Mouse (Mus musculus) hindbrain, embryonic 12.5 days (tissue): ENCODE results near the gene Pidd1. TPM values are rescaled to one million over a fixed set of nuclear protein-coding genes. Genes with fewer than 3 reads are reported as not detected.
"Not testable (repeated sequence)": the region's sequence is repeated elsewhere in the genome, so short reads cannot be mapped to it uniquely, and the experiment has no call there.

Experiments used
- ATAC-seq: fragments of 200-750 bp; cut with Nextera tagmentation; 2 replicates; pipeline ENCODE4 v1.8.0; 2017; ENCODE audit warnings: moderate TSS enrichment; ENCODE audit not compliant: low FRiP score
- H3K27ac ChIP-seq: fragments of 300-500 bp; sonication (generic); 2 replicates; pipeline ENCODE4 v1.5.1; 2016; ENCODE audit warnings: mild to moderate bottlenecking
- H3K27me3 ChIP-seq: fragments of 300-500 bp; sonication (generic); 2 replicates; pipeline ENCODE4 v1.6.1; 2016; ENCODE audit warnings: mild to moderate bottlenecking
- H3K36me3 ChIP-seq: fragments of 300-500 bp; sonication (generic); 2 replicates; pipeline ENCODE4 v1.6.1; 2016; ENCODE audit warnings: mild to moderate bottlenecking
- H3K4me1 ChIP-seq: fragments of 300-500 bp; sonication (generic); 2 replicates; pipeline ENCODE4 v1.6.1; 2016
- H3K4me2 ChIP-seq: fragments of 300-500 bp; sonication (generic); replicated peaks from 2 replicates; pipeline ENCODE4 v1.6.1; 2016; ENCODE audit warnings: mild to moderate bottlenecking
- H3K4me3 ChIP-seq: fragments of 300-500 bp; sonication (generic); 2 replicates; pipeline ENCODE4 v1.5.1; 2016; ENCODE audit warnings: mild to moderate bottlenecking
- H3K9ac ChIP-seq: fragments of 300-500 bp; sonication (generic); 2 replicates; pipeline ENCODE4 v1.6.1; 2016; ENCODE audit warnings: mild to moderate bottlenecking, moderate library complexity
- H3K9me3 ChIP-seq: fragments of 300-500 bp; sonication (generic); replicated peaks from 2 replicates; pipeline ENCODE4 v1.6.1; 2016; ENCODE audit warnings: mild to moderate bottlenecking
- WGBS: fragments of 180-500 bp; shearing (Covaris S2); methylation state at CpG from one replicate; pipeline ENCODE4 v1.1.7; 2016; 5-methylcytosine and 5-hydroxymethylcytosine counted together
- polyA plus RNA-seq: library from polyadenylated mRNA; unstranded; fragments of >200 nt; fragmentation: Nextera tagmentation; extraction: Ambion mirVana; gene quantifications from 2 replicates; pipeline ENCODE4 v1.2.1, GENCODE M21; 2016

Pidd1 gene
- polyA plus RNA-seq, 1 experiment from 2014 or later = 11.6 TPM

GRCm38 (mm10) chr7:141413809-141414584, 29.8 kb downstream of the Pidd1 start, which contains the start of gene Gatd1:
TSS of gene Gatd1 (minus strand) at chr7:141414136.
- Histone ChIP-seq H3K27ac (peak within 1 kb of the TSS; percentile 89), H3K4me3 (peak within 1 kb of the TSS; percentile 57), H3K27me3 (peaks cover 4% of the 10 kb centered on the region; the same call in 1 of the 2 replicates), H3K4me2 (peak within 1 kb of the TSS; percentile 76), H3K9ac (peak within 1 kb of the TSS; percentile 90), H3K36me3 (peaks cover 20% of the 10 kb centered on the region), H3K4me1 (peaks cover 16% of the 10 kb centered on the region), H3K9me3 (no peaks in the 10 kb centered on the region)
- WGBS = under 1% methylated on average over 55 of the region's 56 CpGs
- peak; percentile 92 for ATAC-seq

GRCm38 (mm10) chr7:141413331-141413730, 30.5 kb downstream of the Pidd1 start:
- peak overlapping the region; percentile 76 for H3K4me2 ChIP-seq
- 4% methylated on average over 16 of the region's 16 CpGs for WGBS
- peak overlapping the region; percentile 89 for H3K27ac ChIP-seq
- peaks cover 17% of the 10 kb centered on the region for H3K4me1 ChIP-seq
- H3K27me3 ChIP-seq = no peaks in the 10 kb centered on the region
- H3K9ac ChIP-seq = peak overlapping the region; percentile 90
- peak overlapping the region; percentile 57 for H3K4me3 ChIP-seq
- H3K9me3 ChIP-seq = no peaks in the 10 kb centered on the region
- peak; percentile 23 for ATAC-seq
- H3K36me3 ChIP-seq = peaks cover 26% of the 10 kb centered on the region

GRCm38 (mm10) chr7:141411667-141412066, 32.2 kb downstream of the Pidd1 start:
- 79% methylated on average over 1 of the region's 1 CpGs for WGBS
- H3K27me3 ChIP-seq = no peaks in the 10 kb centered on the region
- H3K4me2 ChIP-seq = no peak overlapping the region
- peaks cover 37% of the 10 kb centered on the region for H3K36me3 ChIP-seq
- no peak overlapping the region for H3K4me3 ChIP-seq
- H3K9me3 ChIP-seq = no peaks in the 10 kb centered on the region
- H3K9ac ChIP-seq = 0 out of 2 replicates have a peak overlapping the region, but pooled peaks have one; percentile 27
- peaks cover 17% of the 10 kb centered on the region for H3K4me1 ChIP-seq
- no peak for ATAC-seq
- H3K27ac ChIP-seq = no peak overlapping the region

- ATAC-seq = no peak
- H3K4me2 ChIP-seq = no peak overlapping the region
- WGBS = 90% methylated on average over 8 of the region's 8 CpGs
- peaks cover 37% of the 10 kb centered on the region for H3K36me3 ChIP-seq
- peaks cover 17% of the 10 kb centered on the region for H3K4me1 ChIP-seq
- no peak overlapping the region for H3K27ac ChIP-seq
- no peaks in the 10 kb centered on the region for H3K27me3 ChIP-seq
- no peak overlapping the region for H3K4me3 ChIP-seq
- H3K9me3 ChIP-seq = no peaks in the 10 kb centered on the region
- H3K9ac ChIP-seq = peak overlapping the region; percentile 3; the same call in 1 of the 2 replicates
These were observed 33.2 kb downstream of the Pidd1 start for GRCm38 (mm10) chr7:141410631-141411030.

GRCm38 (mm10) chr7:141408833-141409232, 35.0 kb downstream of the Pidd1 start:
- H3K4me3 ChIP-seq = no peak overlapping the region
- H3K4me2 ChIP-seq = no peak overlapping the region; the same call in 1 of the 2 replicates
- peak overlapping the region; percentile 44; the same call in 1 of the 2 replicates for H3K27ac ChIP-seq
- H3K9me3 ChIP-seq = no peaks in the 10 kb centered on the region
- peaks cover 37% of the 10 kb centered on the region for H3K36me3 ChIP-seq
- H3K4me1 ChIP-seq = peaks cover 12% of the 10 kb centered on the region
- no peaks in the 10 kb centered on the region for H3K27me3 ChIP-seq
- 15% methylated on average over 11 of the region's 11 CpGs for WGBS
- ATAC-seq = peak; percentile 46
- no peak overlapping the region for H3K9ac ChIP-seq

- 97% methylated on average over 7 of the region's 7 CpGs for WGBS
- H3K4me3 ChIP-seq, H3K4me2 ChIP-seq, ATAC-seq, H3K9me3 ChIP-seq, H3K4me1 ChIP-seq, H3K9ac ChIP-seq, H3K27me3 ChIP-seq, H3K27ac ChIP-seq: not testable (repeated sequence)
- peaks cover 45% of the 10 kb centered on the region for H3K36me3 ChIP-seq
These were observed 36.2 kb downstream of the Pidd1 start for GRCm38 (mm10) chr7:141407670-141408069.

GRCm38 (mm10) chr7:141405466-141405865, 38.4 kb downstream of the Pidd1 start:
- H3K4me2 ChIP-seq = no peak overlapping the region
- no peak overlapping the region for H3K4me3 ChIP-seq
- no peak for ATAC-seq
- peaks cover 61% of the 10 kb centered on the region for H3K36me3 ChIP-seq
- H3K4me1 ChIP-seq = peaks cover 5% of the 10 kb centered on the region
- no peaks in the 10 kb centered on the region for H3K9me3 ChIP-seq
- H3K27me3 ChIP-seq = no peaks in the 10 kb centered on the region
- H3K27ac ChIP-seq = no peak overlapping the region
- no peak overlapping the region for H3K9ac ChIP-seq
- 83% methylated on average over 4 of the region's 4 CpGs for WGBS

- peak; percentile 46; the same call in 1 of the 2 replicates for ATAC-seq
- WGBS = 49% methylated on average over 5 of the region's 5 CpGs
- H3K36me3 ChIP-seq = peaks cover 61% of the 10 kb centered on the region
These were observed 40.5 kb downstream of the Pidd1 start for GRCm38 (mm10) chr7:141403305-141403704.

GRCm38 (mm10) chr7:141395348-141395747, 48.5 kb downstream of the Pidd1 start:
- Histone ChIP-seq H3K27ac (no peak overlapping the region), H3K9ac (no peak overlapping the region), H3K4me2 (no peak overlapping the region), H3K4me3 (no peak overlapping the region), H3K36me3 (peaks cover 42% of the 10 kb centered on the region), H3K4me1 (peaks cover 12% of the 10 kb centered on the region), H3K9me3 (no peaks in the 10 kb centered on the region), H3K27me3 (no peaks in the 10 kb centered on the region; the same call in 1 of the 2 replicates)
- 74% methylated on average over 1 of the region's 1 CpGs for WGBS
- no peak for ATAC-seq

More at GRCm38 (mm10) chr7:141403305-141403704, 40.5 kb downstream of the Pidd1 start:
- Histone ChIP-seq H3K27me3 (no peaks in the 10 kb centered on the region), H3K4me2 (no peak overlapping the region), H3K27ac (no peak overlapping the region), H3K9ac (no peak overlapping the region), H3K9me3 (no peaks in the 10 kb centered on the region), H3K4me3 (no peak overlapping the region), H3K4me1 (no peaks in the 10 kb centered on the region)

GRCm38 (mm10) chr7:141394771-141395170, 49.1 kb downstream of the Pidd1 start:
- WGBS = 19% methylated on average over 6 of the region's 6 CpGs

GRCm38 (mm10) chr7:141394158-141394557, 49.7 kb downstream of the Pidd1 start:
- H3K4me1 ChIP-seq = peaks cover 12% of the 10 kb centered on the region
- WGBS = 91% methylated on average over 7 of the region's 7 CpGs
- H3K4me2 ChIP-seq = no peak overlapping the region
- no peak overlapping the region for H3K4me3 ChIP-seq
- no peak overlapping the region for H3K9ac ChIP-seq
- no peaks in the 10 kb centered on the region for H3K9me3 ChIP-seq
- ATAC-seq = no peak
- H3K36me3 ChIP-seq = peaks cover 30% of the 10 kb centered on the region
- peaks cover 3% of the 10 kb centered on the region; the same call in 1 of the 2 replicates for H3K27me3 ChIP-seq
- no peak overlapping the region for H3K27ac ChIP-seq

More at GRCm38 (mm10) chr7:141394771-141395170, 49.1 kb downstream of the Pidd1 start:
- H3K4me1 ChIP-seq = peaks cover 12% of the 10 kb centered on the region
- H3K9me3 ChIP-seq = no peaks in the 10 kb centered on the region
- H3K36me3 ChIP-seq = peaks cover 36% of the 10 kb centered on the region
- H3K9ac ChIP-seq = no peak overlapping the region
- H3K27me3 ChIP-seq = no peaks in the 10 kb centered on the region; the same call in 1 of the 2 replicates
- no peak for ATAC-seq
- H3K4me2 ChIP-seq = no peak overlapping the region
- no peak overlapping the region for H3K4me3 ChIP-seq
- no peak overlapping the region for H3K27ac ChIP-seq

GRCm38 (mm10) chr7:141392552-141393222, 51.1 kb downstream of the Pidd1 start:
- ATAC-seq = no peak; the same call in 1 of the 2 replicates
- peaks cover 17% of the 10 kb centered on the region for H3K36me3 ChIP-seq
- 29% methylated on average over 9 of the region's 9 CpGs for WGBS
- H3K4me2 ChIP-seq = peak overlapping the region; percentile 81
- H3K4me3 ChIP-seq = peak overlapping the region; percentile 65
- peak overlapping the region; percentile 58 for H3K9ac ChIP-seq
- H3K4me1 ChIP-seq = peaks cover 12% of the 10 kb centered on the region
- no peaks in the 10 kb centered on the region for H3K9me3 ChIP-seq
- peaks cover 8% of the 10 kb centered on the region; the same call in 1 of the 2 replicates for H3K27me3 ChIP-seq
- peak overlapping the region; percentile 76 for H3K27ac ChIP-seq
